Mouse (Mus musculus): ENCODE data around the gene Nos1ap. TPM values are rescaled to one million over a fixed set of nuclear protein-coding genes. Genes with fewer than 3 reads are reported as not detected.

The Nos1ap gene
- polyA plus RNA-seq, 1 experiment from 2014 or later, result 7.6 TPM

DNA sequence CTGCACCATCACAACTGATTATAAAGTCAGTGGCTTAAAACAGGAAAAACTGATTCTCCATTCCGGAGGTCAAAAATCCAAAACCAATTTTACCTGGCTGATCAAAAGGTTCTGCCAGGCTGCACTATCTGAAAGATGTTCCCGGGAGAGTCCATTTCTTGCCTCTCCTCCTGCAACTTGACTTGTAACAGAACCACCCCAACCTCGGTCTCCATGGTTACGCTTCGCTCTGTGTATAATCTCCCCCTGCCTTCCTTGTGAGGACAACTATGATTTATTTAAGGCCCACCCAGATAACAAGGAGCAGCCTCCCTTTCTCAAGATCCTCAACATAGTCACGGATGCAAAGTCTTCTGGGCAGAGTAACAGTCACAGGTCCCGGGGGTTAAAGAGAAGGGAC lies 16.5 kb downstream of the Nos1ap start:
- TF ChIP-seq CTCF (IDR thresholded peaks at IDR 0.05), result no peak
- no peak for DNase-seq (ENCODE audit: low read depth, low spot score)
- ChIA-PET CTCF (no interaction called here), POLR2A (no interaction called here)
- no peaks in the 10 kb centered on the region for H3K27me3 ChIP-seq
- in situ Hi-C loops (cut with MboI; ENCODE audit: low pct_unique_long_range_greater_than_20kb), result no loop called here
- ATAC-seq, result no peak

DNA sequence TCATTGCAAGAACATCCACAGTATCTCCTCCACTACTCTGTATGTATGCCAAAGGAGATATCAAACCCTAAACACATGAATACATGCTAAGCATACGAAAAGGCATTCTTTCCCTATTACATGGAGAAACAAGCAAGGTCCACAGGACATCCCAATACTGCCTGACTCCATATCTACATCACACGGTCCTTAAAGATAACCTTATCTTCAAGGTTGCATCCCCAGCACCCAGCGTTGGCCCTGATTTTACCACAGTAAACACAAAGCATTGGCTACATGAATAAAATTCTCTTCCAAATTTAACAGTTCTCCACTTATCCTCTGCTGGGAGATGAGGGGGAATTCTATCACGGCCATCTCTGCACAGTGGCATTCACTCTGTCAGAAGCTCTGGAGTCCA lies 22.7 kb downstream of the Nos1ap start:
- no peak for TF ChIP-seq CTCF (IDR thresholded peaks at IDR 0.05)
- no peaks in the 10 kb centered on the region for H3K27me3 ChIP-seq
- DNase-seq (ENCODE audit: low read depth, low spot score), result no peak
- in situ Hi-C loops (cut with MboI; ENCODE audit: low pct_unique_long_range_greater_than_20kb), result no loop called here
- POLR2A ChIA-PET, result no interaction called here
- CTCF ChIA-PET, result interaction anchor here (1.3 kb wide), 1 partner anchor 29 kb away, joined by 3 read pairs; no protein-coding TSS in a partner anchor
- no peak for ATAC-seq

DNA sequence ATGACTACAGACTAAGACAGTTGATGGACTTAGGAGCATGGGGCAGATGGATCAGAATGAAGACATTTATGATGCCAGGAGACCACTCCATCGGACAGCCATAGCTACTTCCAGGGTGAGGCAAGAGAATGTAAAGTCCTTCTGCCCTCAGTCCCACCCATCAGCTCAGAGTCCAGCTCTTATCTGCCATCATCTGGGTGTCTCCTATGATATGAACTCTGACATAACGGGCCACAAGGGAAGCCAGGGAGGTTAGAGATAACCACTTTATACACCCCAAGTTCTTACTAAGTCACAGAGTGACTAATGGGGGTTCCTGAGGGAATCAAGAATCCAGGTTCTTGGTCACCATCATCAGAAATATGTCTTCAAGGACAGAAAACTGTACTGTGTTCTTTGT lies 23.1 kb downstream of the Nos1ap start:
- in situ Hi-C loops (cut with MboI; ENCODE audit: low pct_unique_long_range_greater_than_20kb), result no loop called here
- no peak for TF ChIP-seq CTCF (IDR thresholded peaks at IDR 0.05)
- CTCF ChIA-PET, result interaction anchor here (1.3 kb wide), 1 partner anchor 28 kb away, joined by 3 read pairs; no protein-coding TSS in a partner anchor
- POLR2A ChIA-PET, result no interaction called here
- H3K27me3 ChIP-seq, result no peaks in the 10 kb centered on the region
- DNase-seq (ENCODE audit: low read depth, low spot score) (no peak), ATAC-seq (no peak)

DNA sequence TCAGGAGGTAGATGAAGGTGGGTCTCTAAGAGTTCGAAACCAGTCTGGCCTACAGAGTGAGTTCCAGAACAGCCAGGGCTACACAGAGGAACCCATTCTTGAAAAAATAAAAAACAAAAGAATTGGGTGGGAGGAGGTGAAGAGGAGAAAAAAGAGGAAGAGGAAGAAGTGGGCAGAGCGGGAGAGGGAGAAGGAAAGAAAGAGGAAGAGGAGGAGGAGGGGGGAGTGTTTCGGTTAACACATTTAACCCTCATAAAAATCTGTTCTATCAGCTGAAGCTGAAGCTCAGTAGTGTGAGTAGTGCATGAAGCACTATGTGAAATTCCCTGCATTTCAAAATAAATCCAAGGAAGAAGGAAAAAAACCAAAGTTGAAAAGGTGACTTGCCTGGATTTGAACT lies 24.7 kb downstream of the Nos1ap start:
- ATAC-seq (no peak), DNase-seq (ENCODE audit: low read depth, low spot score) (no peak)
- POLR2A ChIA-PET, result no interaction called here
- no peak for TF ChIP-seq CTCF (IDR thresholded peaks at IDR 0.05)
- no peaks in the 10 kb centered on the region for H3K27me3 ChIP-seq
- in situ Hi-C loops (cut with MboI; ENCODE audit: low pct_unique_long_range_greater_than_20kb), result no loop called here
- CTCF ChIA-PET, result no interaction called here

DNA sequence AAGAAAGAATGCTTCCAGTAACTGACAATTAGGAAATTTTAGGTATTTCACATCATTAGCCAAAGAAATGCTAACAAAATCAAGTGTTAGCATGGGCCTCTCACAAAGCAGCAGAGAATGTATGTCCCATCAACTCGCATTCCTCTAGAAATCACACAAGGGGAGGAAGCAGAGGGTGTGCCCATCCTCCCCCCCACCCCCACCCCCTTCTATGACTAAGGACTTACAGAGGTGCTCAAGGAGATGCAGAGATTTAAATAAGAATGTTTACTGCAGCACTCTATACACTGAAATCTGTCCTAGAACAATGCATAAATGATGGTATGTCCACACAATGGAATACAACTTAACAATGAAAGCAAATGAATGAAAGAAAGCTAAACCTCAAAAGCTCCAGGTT lies 27.2 kb downstream of the Nos1ap start:
- no peak for ATAC-seq

DNA sequence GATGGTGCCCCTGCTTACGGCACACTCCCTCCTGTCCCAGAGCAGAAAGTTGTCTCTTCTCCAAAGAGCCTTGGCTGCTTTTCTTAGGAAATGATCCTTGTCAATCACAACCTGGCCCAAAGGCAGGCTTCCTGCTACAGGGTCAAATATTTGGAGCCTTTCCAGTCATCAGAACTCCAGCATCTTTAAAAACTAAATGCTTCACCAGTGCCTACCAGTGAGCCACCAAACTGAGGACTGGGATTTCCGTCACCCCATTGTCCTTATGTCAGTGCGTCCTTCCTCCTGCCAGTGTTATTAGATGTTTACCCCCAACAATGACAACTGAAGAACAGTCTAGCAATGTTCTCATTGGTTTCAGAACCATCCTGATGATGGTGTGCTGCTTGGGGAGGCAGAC lies 28.9 kb downstream of the Nos1ap start:
- ChIA-PET CTCF (no interaction called here), POLR2A (no interaction called here)
- DNase-seq (ENCODE audit: low read depth, low spot score), result no peak
- ATAC-seq, result no peak
- in situ Hi-C loops (cut with MboI; ENCODE audit: low pct_unique_long_range_greater_than_20kb), result no loop called here
- TF ChIP-seq CTCF (IDR thresholded peaks at IDR 0.05), result no peak
- no peaks in the 10 kb centered on the region for H3K27me3 ChIP-seq

More for the DNA sequence above, 27.2 kb downstream of the Nos1ap start:
- DNase-seq (ENCODE audit: low read depth, low spot score), result no peak
- in situ Hi-C loops (cut with MboI; ENCODE audit: low pct_unique_long_range_greater_than_20kb), result no loop called here
- no peak for TF ChIP-seq CTCF (IDR thresholded peaks at IDR 0.05)
- H3K27me3 ChIP-seq, result no peaks in the 10 kb centered on the region
- ChIA-PET CTCF (no interaction called here), POLR2A (no interaction called here)

DNA sequence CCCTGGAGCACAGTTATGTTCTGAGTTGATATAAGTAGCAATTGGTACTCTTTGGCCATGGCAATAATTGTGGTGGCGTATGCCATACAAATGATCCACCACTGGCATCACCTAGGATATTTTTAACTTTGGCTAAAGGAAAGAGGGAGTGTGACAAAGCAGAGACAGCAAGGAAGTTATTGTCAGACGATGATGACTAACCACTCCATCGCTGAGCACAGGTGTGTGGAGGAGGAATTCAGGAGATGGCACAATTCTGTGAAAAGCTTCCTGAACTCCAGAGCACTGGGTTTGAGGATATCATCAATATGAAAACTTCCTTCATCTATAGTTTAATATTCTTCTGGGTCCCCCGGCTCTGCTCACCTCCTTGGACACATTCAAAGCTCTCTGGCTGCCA lies 31.7 kb downstream of the Nos1ap start:
- no peaks in the 10 kb centered on the region for H3K27me3 ChIP-seq
- ChIA-PET POLR2A (no interaction called here), CTCF (interaction anchor here (1.3 kb wide), 1 partner anchor 15 kb away, joined by 4 read pairs; no protein-coding TSS in a partner anchor)
- DNase-seq (ENCODE audit: low read depth, low spot score), result no peak
- no peak for ATAC-seq
- in situ Hi-C loops (cut with MboI; ENCODE audit: low pct_unique_long_range_greater_than_20kb), result no loop called here
- TF ChIP-seq CTCF (IDR thresholded peaks at IDR 0.05), result no peak

DNA sequence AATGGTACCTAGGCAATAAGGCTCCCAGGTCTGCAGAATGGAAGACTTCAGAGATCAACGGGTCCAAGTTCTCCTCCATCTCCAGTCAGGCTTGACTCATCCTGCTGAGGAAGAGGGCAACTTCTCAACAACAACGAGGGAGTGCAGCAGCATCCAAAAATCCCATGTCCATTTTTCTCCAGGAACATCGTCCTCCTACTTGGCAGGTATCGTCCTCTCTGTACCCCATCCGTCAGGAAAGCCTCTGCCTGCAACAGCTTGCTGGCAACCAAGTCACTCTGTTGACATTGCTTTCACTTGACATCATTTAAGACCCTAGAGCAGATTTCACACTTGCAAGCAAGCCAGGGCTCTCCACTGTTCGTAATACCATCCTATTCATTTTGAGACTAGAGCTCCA lies 33.0 kb downstream of the Nos1ap start:
- no peak for TF ChIP-seq CTCF (IDR thresholded peaks at IDR 0.05)
- in situ Hi-C loops (cut with MboI; ENCODE audit: low pct_unique_long_range_greater_than_20kb), result no loop called here
- H3K27me3 ChIP-seq, result no peaks in the 10 kb centered on the region
- no peak for ATAC-seq
- POLR2A ChIA-PET, result no interaction called here
- no peak for DNase-seq (ENCODE audit: low read depth, low spot score)
- CTCF ChIA-PET, result no interaction called here

DNA sequence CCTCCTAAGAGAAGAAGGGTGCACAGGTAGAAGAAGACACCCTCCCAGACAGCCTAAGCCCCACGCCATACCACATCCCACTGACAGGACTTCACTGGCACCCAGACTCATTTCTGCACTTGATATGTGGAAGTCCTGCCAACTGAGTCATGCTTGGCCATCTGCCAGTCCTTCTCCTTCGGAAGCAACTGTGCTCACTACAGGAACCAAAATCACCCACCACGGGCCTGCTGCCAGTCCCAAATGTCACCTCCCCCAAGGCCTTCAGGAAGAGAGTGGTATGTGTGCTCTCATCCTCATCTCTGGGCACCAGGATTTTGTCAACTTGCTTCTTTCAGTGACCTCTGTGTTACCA lies 34.7 kb downstream of the Nos1ap start:
- CTCF ChIA-PET, result no interaction called here
- ATAC-seq (peak; percentile 89), DNase-seq (ENCODE audit: low read depth, low spot score) (peak; percentile 89)
- H3K27me3 ChIP-seq, result no peaks in the 10 kb centered on the region
- in situ Hi-C loops (cut with MboI; ENCODE audit: low pct_unique_long_range_greater_than_20kb), result no loop called here
- POLR2A ChIA-PET, result no interaction called here
- TF ChIP-seq CTCF (IDR thresholded peaks at IDR 0.05), result no peak

DNA sequence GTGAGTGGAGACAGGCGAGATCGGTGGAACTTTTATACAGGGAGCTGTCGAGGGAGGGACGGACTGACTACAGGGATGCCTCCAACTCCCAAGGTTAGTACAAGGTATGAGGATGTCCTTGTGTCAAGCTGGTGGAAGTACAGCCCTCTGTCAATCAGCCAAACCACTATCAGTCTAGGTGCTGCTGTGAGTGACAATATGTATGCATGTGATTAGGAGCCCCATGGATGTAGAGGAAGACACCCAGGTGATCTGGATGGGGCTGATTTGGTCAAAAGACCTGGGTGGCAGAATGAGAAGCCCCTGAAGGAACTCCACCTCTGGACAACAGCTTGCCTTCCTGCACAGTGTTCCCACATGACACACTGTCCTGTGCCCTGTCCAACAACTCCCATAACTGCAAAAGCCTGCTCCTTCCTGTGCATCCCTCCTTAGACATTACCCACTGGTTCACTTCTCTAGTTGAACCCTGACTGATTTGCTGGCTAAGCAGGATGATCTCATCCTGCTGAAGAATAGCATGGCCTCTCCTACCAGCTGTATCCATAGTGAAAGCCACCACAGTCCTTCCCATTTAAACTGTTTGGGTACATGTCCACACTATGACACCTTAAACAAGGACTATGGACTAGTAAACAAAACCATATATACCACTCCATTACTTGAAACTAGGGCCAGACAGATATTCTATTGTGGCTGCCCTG lies 35.3 kb downstream of the Nos1ap start:
- peak; percentile 19 for ATAC-seq
- ChIA-PET CTCF (interaction anchor here (1.2 to 2.1 kb wide), 2 partner anchors 14 to 59 kb away, joined by 3 to 7 read pairs; no protein-coding TSS in a partner anchor), POLR2A (no interaction called here)
- no peak for TF ChIP-seq CTCF (IDR thresholded peaks at IDR 0.05)
- in situ Hi-C loops (cut with MboI; ENCODE audit: low pct_unique_long_range_greater_than_20kb), result no loop called here
- no peak for DNase-seq (ENCODE audit: low read depth, low spot score)
- H3K27me3 ChIP-seq, result no peaks in the 10 kb centered on the region

DNA sequence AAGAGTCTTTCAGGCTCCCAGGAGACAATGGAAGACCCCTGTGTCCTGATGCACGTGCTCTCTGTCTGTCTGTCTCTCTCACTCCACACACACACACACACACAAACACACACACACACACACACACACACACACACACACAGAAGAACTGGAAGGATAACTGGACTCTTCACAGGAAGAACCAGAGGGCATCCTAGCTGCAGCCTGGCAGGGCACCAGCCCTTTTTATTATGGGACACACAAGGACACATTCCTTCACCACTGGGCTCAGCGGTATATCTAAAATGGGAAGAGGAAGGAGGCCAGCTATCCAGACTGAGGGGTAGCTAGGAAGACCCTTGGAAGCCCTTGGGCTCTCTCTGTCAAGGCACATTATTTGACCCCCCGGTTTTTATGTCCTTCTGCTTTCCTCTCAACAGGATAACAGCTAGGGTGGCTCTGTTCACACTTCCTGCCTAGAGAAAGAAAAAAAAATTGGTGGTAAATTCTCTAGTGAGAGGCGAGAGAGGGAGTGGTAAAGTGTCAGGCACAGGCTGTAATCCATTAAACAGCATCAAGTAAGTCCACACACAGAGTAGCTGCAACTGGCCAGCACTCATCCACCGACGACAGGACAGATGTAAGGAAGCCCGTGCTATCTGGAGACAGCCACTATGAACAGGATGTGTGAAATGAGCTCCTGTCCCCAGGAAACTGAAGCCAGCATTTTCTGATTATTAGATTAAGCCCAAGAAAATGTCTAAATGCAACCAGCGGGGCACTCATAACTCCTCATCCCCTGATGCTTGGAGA lies 38.8 kb downstream of the Nos1ap start:
- ChIA-PET POLR2A (no interaction called here), CTCF (interaction anchor here (0.9 to 1.5 kb wide), 2 partner anchors 15 to 62 kb away, joined by 3 to 4 read pairs; no protein-coding TSS in a partner anchor)
- TF ChIP-seq CTCF (IDR thresholded peaks at IDR 0.05), result no peak
- H3K27me3 ChIP-seq, result no peaks in the 10 kb centered on the region
- in situ Hi-C loops (cut with MboI; ENCODE audit: low pct_unique_long_range_greater_than_20kb), result no loop called here
- ATAC-seq (no peak), DNase-seq (ENCODE audit: low read depth, low spot score) (no peak)
